Mouse (Mus musculus) embryonic facial prominence, embryonic 11.5 days (tissue): ENCODE results near the gene Padi2. TPM values are rescaled to one million over a fixed set of nuclear protein-coding genes. Genes with fewer than 3 reads are reported as not detected.

Source experiments
- ATAC-seq: fragments of 200-750 bp; cut with Nextera tagmentation; replicated peaks from 2 replicates; pipeline ENCODE4 v1.8.0; 2017; ENCODE audit warnings: low read depth; ENCODE audit not compliant: insufficient number of reproducible peaks, low FRiP score, low TSS enrichment
- DNase-seq: peaks from one replicate; pipeline ENCODE4 v3.0.0-alpha.2; 2015; ENCODE audit warnings: low spot score
- H3K27ac ChIP-seq: fragments of 300-500 bp; sonication (generic); replicated peaks from 2 replicates; pipeline ENCODE4 v1.5.1; 2014; ENCODE audit warnings: mild to moderate bottlenecking, low read depth, low read length, control low read depth
- H3K27me3 ChIP-seq: fragments of 300-500 bp; sonication (generic); 2 replicates; pipeline ENCODE4 v1.6.1; 2014; ENCODE audit warnings: mild to moderate bottlenecking, low read length, moderate library complexity, mixed read lengths; ENCODE audit not compliant: control insufficient read depth, insufficient read depth
- H3K36me3 ChIP-seq: fragments of 300-500 bp; sonication (generic); replicated peaks from 2 replicates; pipeline ENCODE4 v1.6.1; 2014; ENCODE audit warnings: low read depth, mild to moderate bottlenecking, low read length, moderate library complexity, mixed read lengths; ENCODE audit not compliant: control insufficient read depth, insufficient read depth
- H3K4me1 ChIP-seq: fragments of 300-500 bp; sonication (generic); 2 replicates; pipeline ENCODE4 v1.6.1; 2014; ENCODE audit warnings: low read length, mixed read lengths; ENCODE audit not compliant: control insufficient read depth, insufficient read depth
- H3K4me2 ChIP-seq: fragments of 300-500 bp; sonication (generic); 2 replicates; pipeline ENCODE4 v1.6.1; 2014; ENCODE audit warnings: low read depth, mild to moderate bottlenecking, control low read depth, low read length, moderate library complexity
- H3K4me3 ChIP-seq: fragments of 300-500 bp; sonication (generic); 2 replicates; pipeline ENCODE4 v1.5.1; 2014; ENCODE audit warnings: low read depth, low read length, control low read depth
- H3K9ac ChIP-seq: fragments of 300-500 bp; sonication (generic); replicated peaks from 2 replicates; pipeline ENCODE4 v1.6.1; 2014; ENCODE audit warnings: mild to moderate bottlenecking, control low read depth, low read length
- H3K9me3 ChIP-seq: fragments of 300-500 bp; sonication (generic); replicated peaks from 2 replicates; pipeline ENCODE4 v1.6.1; 2016; ENCODE audit warnings: mild to moderate bottlenecking, low read length, inconsistent platforms, mixed read lengths; ENCODE audit not compliant: control insufficient read depth
- WGBS: fragments of 180-500 bp; shearing (Covaris S2); extraction: QIAGEN DNeasy Blood & Tissue Kit; methylation state at CpG from one replicate; pipeline ENCODE4 v1.1.7; 2014; 5-methylcytosine and 5-hydroxymethylcytosine counted together
- polyA plus RNA-seq: library from polyadenylated mRNA; unstranded; fragments of >200 nt; fragmentation: Nextera tagmentation; extraction: Ambion mirVana; gene quantifications from 2 replicates; pipeline ENCODE4 v1.2.1, GENCODE M21; 2014

The Padi2 gene
- polyA plus RNA-seq, 1 experiment from 2014 or later = 2.4 TPM

DNA sequence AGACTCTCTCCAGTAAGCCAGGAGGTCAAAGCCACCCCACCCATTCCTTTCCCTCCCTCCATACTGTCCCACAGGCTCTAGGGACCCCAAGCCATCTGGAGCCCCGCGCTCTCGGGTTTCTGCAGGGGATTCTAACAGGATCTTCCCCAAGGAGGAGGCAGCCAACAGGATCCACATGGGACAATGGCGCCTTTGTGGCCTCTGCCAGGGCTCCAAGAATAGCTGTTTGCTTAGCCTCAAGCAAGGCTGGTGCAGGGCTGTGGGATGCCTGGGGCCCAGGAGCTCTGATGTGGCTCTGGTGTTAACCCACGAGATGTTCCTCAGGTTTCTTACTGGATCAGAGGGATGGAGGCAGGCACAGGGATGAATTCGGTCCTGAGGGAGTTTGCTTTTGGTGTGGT, 8.6 kb downstream of the Padi2 start:
- DNase-seq = peak; percentile 20

DNA sequence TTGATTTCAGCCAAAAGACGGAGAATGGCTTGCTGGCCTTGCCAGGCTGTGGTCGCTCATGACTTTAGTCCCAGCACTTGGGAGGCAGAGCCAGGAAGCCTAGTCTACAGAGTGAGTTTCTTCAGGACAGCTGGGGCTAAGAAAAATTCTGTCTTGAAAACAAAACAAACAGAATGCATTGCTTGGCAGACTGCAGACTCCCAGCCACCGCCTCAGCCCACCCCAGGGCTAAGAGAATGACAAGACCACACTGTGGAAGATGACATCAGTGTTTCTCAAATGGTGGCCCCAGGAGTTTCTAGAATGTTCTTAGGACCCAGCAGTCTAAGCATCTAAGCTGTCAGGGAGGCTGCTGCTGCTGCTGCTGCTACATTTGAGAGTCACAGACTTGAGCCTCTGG, 9.1 kb downstream of the Padi2 start:
- H3K27me3 ChIP-seq = no peaks in the 10 kb centered on the region; the same call in 1 of the 2 replicates
- no peak overlapping the region for H3K27ac ChIP-seq
- H3K36me3 ChIP-seq = no peaks in the 10 kb centered on the region; the same call in 1 of the 2 replicates
- no peaks in the 10 kb centered on the region for H3K9me3 ChIP-seq
- DNase-seq (no peak), ATAC-seq (no peak)
- no peak overlapping the region for H3K4me3 ChIP-seq
- no peak overlapping the region for H3K9ac ChIP-seq
- no peaks in the 10 kb centered on the region for H3K4me1 ChIP-seq
- no peak overlapping the region for H3K4me2 ChIP-seq
- 61% methylated on average over 3 of the region's 3 CpGs for WGBS

More for the DNA sequence above, 8.6 kb downstream of the Padi2 start:
- Histone ChIP-seq H3K4me1 (no peaks in the 10 kb centered on the region), H3K4me2 (no peak overlapping the region), H3K9me3 (no peaks in the 10 kb centered on the region), H3K36me3 (no peaks in the 10 kb centered on the region; the same call in 1 of the 2 replicates), H3K27ac (no peak overlapping the region), H3K4me3 (no peak overlapping the region), H3K9ac (no peak overlapping the region; the same call in 1 of the 2 replicates), H3K27me3 (no peaks in the 10 kb centered on the region)
- 26% methylated on average over 6 of the region's 6 CpGs for WGBS
- ATAC-seq = 0 out of 2 replicates have a peak, but pooled peaks have one; percentile 40

DNA sequence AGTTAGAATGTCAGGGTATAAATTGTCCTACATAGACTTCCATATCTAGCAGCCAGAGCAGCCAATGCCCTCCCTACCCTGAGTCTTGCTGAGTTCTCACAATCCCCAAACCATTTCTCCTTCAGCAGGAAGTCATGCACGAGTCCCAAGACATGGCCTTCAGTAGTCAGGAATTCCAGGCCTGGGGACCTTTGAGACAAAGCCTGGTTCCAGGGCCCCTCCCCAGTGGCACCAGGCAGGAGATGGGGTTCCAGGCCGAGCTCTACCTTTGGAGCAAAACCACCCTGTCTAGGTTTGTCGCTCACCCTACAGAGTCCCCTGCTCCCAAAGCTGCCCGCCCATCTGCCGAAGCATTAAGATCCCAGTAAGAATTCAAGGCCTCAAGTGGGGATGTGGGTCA, 10.2 kb downstream of the Padi2 start:
- H3K4me2 ChIP-seq = no peak overlapping the region
- H3K36me3 ChIP-seq = no peaks in the 10 kb centered on the region
- H3K27ac ChIP-seq = no peak overlapping the region
- no peak overlapping the region for H3K4me3 ChIP-seq
- WGBS = 85% methylated on average over 5 of the region's 5 CpGs
- H3K4me1 ChIP-seq = no peaks in the 10 kb centered on the region
- H3K27me3 ChIP-seq = no peaks in the 10 kb centered on the region; the same call in 1 of the 2 replicates
- no peaks in the 10 kb centered on the region for H3K9me3 ChIP-seq
- no peak for DNase-seq
- ATAC-seq = no peak
- no peak overlapping the region for H3K9ac ChIP-seq

DNA sequence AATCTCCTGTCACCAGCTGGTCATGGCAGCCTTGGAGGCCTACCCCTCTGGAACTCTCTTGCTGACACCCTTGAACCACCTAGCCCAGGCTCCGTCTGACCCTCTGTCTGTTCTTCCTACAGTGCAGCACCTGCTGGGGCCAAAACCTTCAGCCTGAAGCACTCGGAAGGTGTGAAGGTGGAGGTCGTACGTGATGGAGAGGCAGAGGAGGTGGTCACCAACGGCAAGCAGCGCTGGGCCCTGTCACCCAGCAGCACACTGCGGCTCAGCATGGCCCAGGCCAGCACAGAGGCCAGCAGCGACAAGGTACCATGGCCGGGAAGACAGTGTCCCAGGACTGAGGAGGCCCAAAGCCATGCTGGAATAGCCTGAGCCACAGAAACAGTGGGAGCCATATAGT, 11.3 kb downstream of the Padi2 start:
- Histone ChIP-seq H3K9me3 (no peaks in the 10 kb centered on the region), H3K36me3 (no peaks in the 10 kb centered on the region), H3K4me3 (no peak overlapping the region), H3K27me3 (no peaks in the 10 kb centered on the region; the same call in 1 of the 2 replicates), H3K4me1 (no peaks in the 10 kb centered on the region), H3K4me2 (no peak overlapping the region), H3K9ac (no peak overlapping the region), H3K27ac (no peak overlapping the region)
- no peak for ATAC-seq
- no peak for DNase-seq
- 90% methylated on average over 9 of the region's 9 CpGs for WGBS

DNA sequence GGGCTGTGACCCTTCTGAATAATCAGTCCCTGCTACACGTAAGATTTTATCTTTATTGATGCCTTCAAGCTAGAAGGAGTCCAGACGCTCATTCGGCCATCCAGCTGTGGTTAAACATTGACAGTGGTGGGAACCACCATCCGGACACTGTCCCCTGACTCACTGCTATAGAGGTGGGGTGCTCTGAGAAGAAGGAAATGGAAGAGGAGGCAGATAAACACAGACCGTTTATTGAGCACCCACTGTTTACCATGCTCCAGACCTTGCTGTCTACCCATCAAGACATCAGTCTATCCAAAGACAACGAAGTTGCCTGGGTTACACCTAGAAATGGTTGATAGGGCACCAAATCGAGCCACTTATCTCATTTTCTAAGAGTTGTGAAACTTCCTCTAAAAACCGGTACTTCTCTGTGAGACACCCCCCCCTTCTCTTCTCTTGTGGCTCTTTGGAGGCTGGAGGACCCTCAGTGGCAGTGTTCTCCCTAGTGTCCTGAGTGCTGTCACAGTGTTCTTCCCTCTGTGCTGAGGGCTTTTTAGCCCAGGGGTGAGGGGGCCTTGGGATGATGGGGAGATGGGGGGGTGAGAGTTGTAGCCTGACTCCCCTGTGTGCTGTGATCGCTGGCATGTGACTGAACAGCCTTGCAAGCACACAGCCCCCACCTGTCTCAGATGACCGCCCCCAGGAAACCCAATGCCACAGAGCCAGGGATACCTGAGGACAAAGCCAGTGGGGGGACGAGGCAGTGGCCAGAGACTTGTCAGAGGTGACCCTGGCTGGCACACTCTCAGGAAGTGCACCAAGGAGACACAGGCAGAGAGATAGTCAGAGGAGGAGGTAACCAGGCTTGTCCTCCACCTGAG, 14.1 kb downstream of the Padi2 start:
- no peak for ATAC-seq
- Histone ChIP-seq H3K9ac (no peak overlapping the region), H3K9me3 (no peaks in the 10 kb centered on the region), H3K4me1 (no peaks in the 10 kb centered on the region), H3K4me3 (no peak overlapping the region), H3K36me3 (no peaks in the 10 kb centered on the region), H3K27me3 (no peaks in the 10 kb centered on the region; the same call in 1 of the 2 replicates), H3K27ac (no peak overlapping the region), H3K4me2 (no peak overlapping the region)
- DNase-seq = no peak
- 61% methylated on average over 11 of the region's 11 CpGs for WGBS

DNA sequence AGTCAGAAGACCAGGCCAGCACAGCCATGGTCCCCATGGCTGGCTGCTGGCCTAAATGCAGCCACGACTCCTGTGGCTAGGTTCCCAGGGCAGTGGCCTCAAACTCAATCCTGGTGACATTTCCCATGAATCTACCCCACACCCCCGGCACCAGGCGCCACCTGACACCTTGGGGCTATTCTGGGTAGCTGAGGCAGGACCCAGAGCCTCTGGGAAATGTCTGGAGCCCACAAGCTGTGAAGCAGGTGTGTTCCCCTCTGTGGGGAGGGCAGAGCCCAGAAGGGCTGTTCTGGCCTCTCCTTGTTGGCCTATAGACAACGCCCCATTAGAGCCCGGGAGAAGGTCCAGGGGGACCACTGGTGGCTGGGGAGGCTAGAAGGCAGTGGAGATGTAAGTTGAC, 16.4 kb downstream of the Padi2 start:
- 75% methylated on average over 5 of the region's 5 CpGs for WGBS
- H3K9ac ChIP-seq = no peak overlapping the region
- H3K9me3 ChIP-seq = no peaks in the 10 kb centered on the region
- no peak overlapping the region; the same call in 1 of the 2 replicates for H3K4me2 ChIP-seq
- no peaks in the 10 kb centered on the region; the same call in 1 of the 2 replicates for H3K27me3 ChIP-seq
- ATAC-seq (no peak), DNase-seq (no peak)
- no peak overlapping the region for H3K4me3 ChIP-seq
- H3K4me1 ChIP-seq = no peaks in the 10 kb centered on the region
- no peak overlapping the region for H3K27ac ChIP-seq
- H3K36me3 ChIP-seq = no peaks in the 10 kb centered on the region

DNA sequence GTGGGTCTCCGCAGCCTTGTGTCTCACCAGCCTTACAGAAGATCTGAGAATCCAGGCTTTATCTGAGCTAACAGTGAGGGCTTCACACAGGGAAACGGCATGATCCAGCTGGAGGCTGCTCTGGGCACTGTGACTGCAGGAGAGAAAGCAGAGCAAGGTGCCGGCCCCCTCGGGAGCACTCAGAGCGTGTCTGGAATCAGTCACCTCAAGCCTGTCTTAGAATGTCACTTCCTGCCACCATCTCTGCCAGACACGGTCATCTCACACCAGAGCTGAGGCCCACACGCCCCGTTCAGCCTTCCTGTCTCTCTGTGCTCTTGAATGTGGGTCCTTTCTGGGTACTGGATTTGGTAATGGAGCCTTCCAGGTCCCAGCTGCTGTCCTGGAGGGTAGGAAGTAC, 19.5 kb downstream of the Padi2 start:
- H3K9ac ChIP-seq = no peak overlapping the region
- 80% methylated on average over 8 of the region's 8 CpGs for WGBS
- H3K4me3 ChIP-seq = no peak overlapping the region
- no peak for ATAC-seq
- H3K9me3 ChIP-seq = no peaks in the 10 kb centered on the region
- no peaks in the 10 kb centered on the region for H3K36me3 ChIP-seq
- H3K4me2 ChIP-seq = no peak overlapping the region
- H3K27me3 ChIP-seq = no peaks in the 10 kb centered on the region
- H3K4me1 ChIP-seq = no peaks in the 10 kb centered on the region
- H3K27ac ChIP-seq = no peak overlapping the region
- DNase-seq = no peak

DNA sequence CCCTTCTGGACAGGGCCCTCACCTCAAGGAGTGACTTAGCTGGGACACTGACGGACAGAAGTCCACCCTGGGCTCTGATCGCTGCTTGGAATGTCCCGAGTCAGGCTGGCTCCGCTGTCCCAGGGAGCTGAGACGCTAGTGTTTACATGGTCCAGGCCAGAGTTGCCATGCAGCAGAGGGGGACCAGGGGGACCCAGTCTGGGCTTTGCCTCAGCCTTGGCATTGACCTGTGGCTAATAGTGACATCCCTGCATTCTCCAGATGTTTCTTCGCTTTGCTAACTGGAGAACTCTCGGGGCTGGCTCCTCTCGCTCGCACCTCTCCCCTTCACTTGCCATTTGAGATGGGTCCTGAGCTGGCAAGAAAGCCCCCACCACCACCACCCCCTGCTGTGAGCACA, 22.2 kb downstream of the Padi2 start:
- no peak for DNase-seq
- Histone ChIP-seq H3K27me3 (no peaks in the 10 kb centered on the region), H3K4me3 (no peak overlapping the region), H3K9me3 (no peaks in the 10 kb centered on the region), H3K4me2 (no peak overlapping the region), H3K4me1 (no peaks in the 10 kb centered on the region), H3K36me3 (no peaks in the 10 kb centered on the region), H3K9ac (no peak overlapping the region), H3K27ac (no peak overlapping the region)
- ATAC-seq = no peak
- 74% methylated on average over 9 of the region's 9 CpGs for WGBS
